Mouse (Mus musculus): Measurements from ENCODE around the gene Rnf10. TPM values are rescaled to one million over a fixed set of nuclear protein-coding genes. Genes with fewer than 3 reads are reported as not detected.
"Not testable (repeated sequence)": the region's sequence is repeated elsewhere in the genome, so short reads cannot be mapped to it uniquely, and the experiment has no call there.

Gene Rnf10
- 45.3 and 56.3 TPM in 2 replicates for total RNA-seq (2015)
- 45.1 and 58.7 TPM in 2 replicates for total RNA-seq (2017)

GRCm38 (mm10) chr5:115272812-115273548, at the start of gene Rnf10:
Gene Rnf10 (minus strand): TSS chr5:115272898.
- ATAC-seq (replicated peaks; ENCODE audit: poor library complexity), result peak; percentile 94

GRCm38 (mm10) chr5:115319004-115319940, 46.6 kb upstream of the Rnf10 start:
- peak; percentile 94 for ATAC-seq (replicated peaks; ENCODE audit: poor library complexity)

- no peak for ATAC-seq (replicated peaks; ENCODE audit: poor library complexity)
These were observed 45.1 kb upstream of the Rnf10 start for GRCm38 (mm10) chr5:115317645-115318328.

- no peak for ATAC-seq (replicated peaks; ENCODE audit: poor library complexity)
These were observed 44.4 kb upstream of the Rnf10 start for GRCm38 (mm10) chr5:115316968-115317644.

GRCm38 (mm10) chr5:115313668-115313943, 40.9 kb upstream of the Rnf10 start:
- no peak for ATAC-seq (replicated peaks; ENCODE audit: poor library complexity)

DNA sequence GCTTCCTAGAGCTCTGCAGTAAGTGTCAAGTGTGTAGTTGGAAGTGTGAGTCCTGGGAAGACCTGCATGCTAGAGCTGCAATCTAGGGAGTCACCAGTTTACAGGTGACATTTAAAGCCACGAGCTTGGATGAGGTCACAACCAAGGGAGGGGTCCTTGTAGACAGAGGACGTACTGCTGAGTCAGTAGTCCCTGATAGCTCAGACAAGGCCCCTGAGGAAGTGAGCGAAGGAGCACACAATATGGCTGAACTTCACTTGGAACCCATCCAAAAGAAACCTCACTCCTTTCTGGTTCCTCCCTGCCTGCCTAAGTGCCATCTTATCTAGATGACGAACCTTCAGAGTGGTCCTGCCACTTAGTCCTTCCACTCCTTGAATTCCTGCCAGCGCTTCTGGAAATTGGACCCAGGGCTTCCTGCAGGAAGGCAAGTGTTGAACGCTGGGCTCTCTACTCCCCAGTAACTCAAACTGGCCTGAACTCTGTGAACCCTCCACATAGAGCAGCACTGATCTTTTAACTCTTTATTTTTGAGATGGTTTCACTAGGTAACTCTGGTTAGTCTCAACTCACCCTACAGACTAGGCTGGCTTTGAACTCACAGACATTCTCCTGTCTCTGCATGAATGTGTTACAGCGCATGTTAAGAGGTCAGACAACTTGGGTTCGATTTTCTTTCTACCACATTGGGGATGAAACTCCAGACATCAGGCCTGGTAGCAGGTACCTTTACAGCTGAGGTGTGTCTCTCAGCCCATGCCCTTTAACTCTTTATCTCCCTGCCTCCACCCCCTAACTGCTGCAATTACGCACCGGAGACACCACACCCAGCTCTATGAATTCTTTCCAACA, 40.3 kb upstream of the Rnf10 start:
- ATAC-seq (replicated peaks; ENCODE audit: poor library complexity), result peak; percentile 90

DNA sequence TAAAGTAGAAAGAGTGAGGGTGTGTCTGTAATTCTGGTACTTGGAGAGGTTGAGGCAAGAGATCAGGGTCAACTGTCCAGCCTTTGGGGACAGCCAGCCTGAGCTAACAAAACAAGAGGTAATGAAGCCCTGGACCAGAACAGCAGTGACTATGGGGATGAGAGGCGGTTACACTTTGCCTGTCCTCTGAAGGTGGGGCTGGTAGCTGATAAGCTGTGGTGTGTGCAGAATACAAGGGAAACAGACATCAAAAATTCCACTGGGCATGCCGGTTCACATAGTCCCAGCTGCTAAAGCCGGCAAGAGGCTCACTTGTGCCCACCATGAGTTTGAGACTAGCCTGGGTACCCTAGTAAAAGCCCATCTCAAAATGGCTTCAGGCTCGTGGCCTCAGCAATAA, 39.7 kb upstream of the Rnf10 start:
- ATAC-seq (replicated peaks; ENCODE audit: poor library complexity), result peak; percentile 47

DNA sequence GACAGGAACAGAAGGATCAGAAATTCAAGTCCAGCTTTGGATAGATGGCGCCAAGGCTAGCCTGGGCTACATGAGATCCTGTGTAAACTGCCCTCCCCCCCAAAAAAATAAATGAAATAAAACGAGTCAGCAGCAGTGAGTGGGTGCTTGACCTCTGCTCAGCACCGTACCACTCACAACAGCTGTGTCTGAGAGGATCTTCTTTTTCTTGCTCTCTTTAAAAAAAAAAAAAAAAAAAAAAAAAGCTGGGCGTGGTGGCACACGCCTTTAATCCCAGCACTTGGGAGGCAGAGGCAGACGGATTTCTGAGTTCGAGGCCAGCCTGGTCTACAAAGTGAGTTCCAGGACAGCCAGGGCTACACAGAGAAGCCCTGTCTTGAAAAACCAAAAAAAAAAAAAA, 29.5 kb upstream of the Rnf10 start:
- not testable (repeated sequence) for ATAC-seq (replicated peaks; ENCODE audit: poor library complexity)

DNA sequence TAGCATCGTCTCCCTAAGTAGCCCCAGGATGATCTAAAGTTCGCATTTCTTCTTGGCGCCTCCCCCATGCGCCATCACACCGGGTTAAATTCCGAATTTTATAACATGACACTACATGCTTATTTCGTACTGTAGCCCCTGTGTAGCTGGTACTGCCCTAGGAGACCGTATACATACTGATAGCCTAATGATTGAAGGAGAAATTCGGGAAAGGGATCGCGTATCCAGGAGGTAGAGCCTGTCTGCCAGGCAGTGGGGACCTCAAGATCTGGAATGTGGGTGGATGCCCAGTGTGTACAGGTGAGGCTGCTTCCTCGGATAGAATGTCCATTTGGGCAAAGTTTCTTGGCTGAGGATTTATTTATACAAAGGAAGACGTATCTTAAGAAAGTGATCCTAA, 28.9 kb upstream of the Rnf10 start:
- ATAC-seq (replicated peaks; ENCODE audit: poor library complexity), result 0 out of 2 replicates have a peak, but pooled peaks have one; percentile 0

- ATAC-seq (replicated peaks; ENCODE audit: poor library complexity), result peak; percentile 95
These were observed 28.3 kb upstream of the Rnf10 start, which contains the start of gene Dynll1 for GRCm38 (mm10) chr5:115300792-115301614. Gene Dynll1 (minus strand): TSS chr5:115300999.

- peak; percentile 5 for ATAC-seq (replicated peaks; ENCODE audit: poor library complexity)
These were observed 27.5 kb upstream of the Rnf10 start for GRCm38 (mm10) chr5:115300035-115300744.

DNA sequence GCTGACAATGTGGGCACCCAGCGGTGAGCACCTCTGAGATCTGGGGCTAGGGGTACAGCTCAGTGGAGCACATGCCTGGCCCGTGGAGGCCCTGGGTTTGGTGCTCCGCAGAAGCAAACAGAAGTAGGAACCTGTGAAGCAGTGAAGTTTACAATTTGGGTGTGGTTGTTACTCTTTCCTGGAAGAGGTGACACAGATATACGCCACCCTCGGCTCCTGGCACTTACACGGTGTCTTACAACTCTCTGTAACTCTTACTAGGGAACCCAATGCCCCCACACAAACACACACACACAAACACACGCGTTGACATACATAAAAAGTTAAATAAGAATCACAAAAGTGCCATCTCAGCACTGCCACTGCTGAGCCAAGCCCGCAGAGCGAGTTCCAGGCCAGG, 23.6 kb upstream of the Rnf10 start:
- no peak for ATAC-seq (replicated peaks; ENCODE audit: poor library complexity)

DNA sequence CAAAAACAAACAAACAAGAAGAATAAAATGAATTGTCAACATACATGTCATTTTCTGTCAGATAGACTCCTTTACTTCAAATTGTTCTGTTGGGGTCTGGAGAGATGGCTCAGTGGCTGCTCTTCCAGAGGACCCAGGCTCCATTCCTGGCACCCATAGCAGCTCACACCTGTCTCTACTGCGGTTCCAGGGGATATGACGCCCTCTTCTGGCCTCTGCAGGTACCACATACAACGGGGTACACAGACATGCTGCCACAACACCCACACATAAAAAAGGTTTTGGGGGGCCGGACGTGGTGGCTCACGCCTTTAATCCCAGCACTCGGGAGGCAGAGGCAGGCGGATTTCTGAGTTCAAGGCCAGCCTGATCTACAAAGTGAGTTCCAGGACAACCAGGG, 21.5 kb upstream of the Rnf10 start:
- peak; percentile 58 for ATAC-seq (replicated peaks; ENCODE audit: poor library complexity)

DNA sequence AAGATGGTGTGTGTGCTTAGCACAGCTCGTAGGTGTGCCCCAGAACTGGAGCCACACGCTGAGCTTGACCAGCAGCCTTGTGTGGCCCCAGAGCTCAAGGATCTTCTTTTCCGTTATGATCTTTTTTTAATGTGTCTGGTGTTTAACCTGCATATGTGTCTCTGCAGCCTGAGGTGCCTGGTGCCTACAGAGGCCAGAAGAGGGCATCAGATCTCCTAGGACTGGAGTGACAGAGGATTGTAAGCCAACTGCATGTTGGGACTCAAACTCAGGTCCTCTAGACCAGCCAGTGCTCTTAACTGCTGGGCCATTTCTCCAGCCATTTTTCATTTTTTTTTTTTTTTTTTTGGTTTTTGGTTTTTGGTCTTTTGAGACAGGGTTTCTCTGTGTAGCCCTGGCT, 12.0 kb upstream of the Rnf10 start:
- ATAC-seq (replicated peaks; ENCODE audit: poor library complexity), result peak; percentile 63

GRCm38 (mm10) chr5:115280050-115280687, 7.5 kb upstream of the Rnf10 start:
- peak; percentile 34 for ATAC-seq (replicated peaks; ENCODE audit: poor library complexity)

GRCm38 (mm10) chr5:115279226-115280049, 6.7 kb upstream of the Rnf10 start, which contains the start of gene Coq5:
Gene Coq5 (plus strand): TSS chr5:115279666.
- ATAC-seq (replicated peaks; ENCODE audit: poor library complexity), result peak; percentile 95

GRCm38 (mm10) chr5:115278785-115279184, 6.1 kb upstream of the Rnf10 start:
- ATAC-seq (replicated peaks; ENCODE audit: poor library complexity), result no peak

Data from megakaryocyte progenitor cell, adult 5-6 weeks (primary cell).